Mouse (Mus musculus): ENCODE data around the gene Etl4.

- TF ChIP-seq POLR2A (IDR thresholded peaks at IDR 0.05; ENCODE audit: low read depth, low read length) (no peak), CTCF (IDR thresholded peaks at IDR 0.05; ENCODE audit: extremely low read depth, insufficient read length, insufficient replicate concordance, low read depth, low read length) (no peak)
Observed at GRCm38 (mm10) chr2:20526856-20527255, 617.3 kb downstream of the Etl4 start.

Data from small intestine, adult 2 months (tissue).